Mouse (Mus musculus) granulocyte monocyte progenitor cell, adult 5-6 weeks (primary cell): ENCODE measurements around the gene Neurod2. TPM values are rescaled to one million over a fixed set of nuclear protein-coding genes. Genes with fewer than 3 reads are reported as not detected.

Experiments used
- ATAC-seq: replicated peaks from 2 replicates; pipeline ENCODE4 v1.8.0; 2016; ENCODE audit warnings: mild to moderate bottlenecking, moderate TSS enrichment, inconsistent platforms; ENCODE audit not compliant: poor library complexity, severe bottlenecking
- total RNA-seq, 2 experiments: library from RNA; stranded (forward) in 1 of 2; stranded (reverse) in 1 of 2; fragments of 200-712, 200-1000 nt in 1 of 2; fragments of >200 nt in 1 of 2; fragmentation: Nextera tagmentation in 1 of 2; gene quantifications; 2 replicates each; pipeline ENCODE4 v1.2.3; 2014 to 2017

Gene Neurod2
- total RNA-seq, 2 experiments from 2014 or later = not detected

DNA sequence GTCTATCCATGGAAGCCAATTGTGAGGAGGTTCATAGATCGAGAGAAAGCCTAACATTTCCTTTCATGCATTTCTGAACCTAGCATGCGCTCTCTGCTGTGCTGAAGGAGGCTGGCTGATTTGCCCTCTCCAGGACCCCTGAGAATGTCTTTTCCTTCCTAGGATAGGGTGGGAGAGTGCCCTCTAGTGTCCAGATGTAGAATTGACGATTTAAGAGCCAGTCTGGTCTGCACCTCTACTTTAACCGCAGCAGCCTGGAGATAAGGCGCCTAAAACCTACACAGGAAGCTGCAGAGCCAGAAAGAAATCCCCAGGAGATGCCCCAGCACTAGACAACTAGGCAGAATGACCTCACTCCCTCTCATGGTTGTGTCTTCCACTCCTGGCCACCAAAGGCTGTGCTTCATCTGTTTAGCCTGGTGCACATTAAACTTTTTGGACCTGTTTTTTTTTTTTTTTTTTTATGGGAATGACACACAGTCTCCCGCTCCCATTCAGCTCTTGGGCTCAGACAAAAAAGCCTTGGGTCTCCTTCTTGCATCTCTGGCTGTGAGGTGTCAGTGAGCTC lies 26.4 kb upstream of the Neurod2 start:
- peak; percentile 60 for ATAC-seq

DNA sequence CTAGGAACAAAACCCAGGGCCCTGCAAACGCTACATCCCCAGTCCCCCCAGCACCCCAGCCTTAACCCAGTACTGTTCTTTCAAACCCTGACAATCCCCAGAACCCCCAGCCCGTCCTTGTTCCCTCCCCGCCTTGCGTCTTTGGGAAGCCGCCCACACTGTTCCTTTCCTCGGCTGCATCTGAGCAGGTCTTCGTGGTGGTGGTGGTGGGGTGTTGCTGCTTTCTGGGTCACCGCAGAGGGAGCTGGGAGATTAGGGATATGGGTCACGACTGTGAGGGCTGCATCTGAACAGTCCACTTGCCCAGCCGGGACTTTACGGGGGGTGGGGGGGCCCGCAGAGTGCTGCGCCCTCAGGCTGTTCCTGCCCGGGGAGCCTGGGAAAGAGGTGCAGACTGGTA lies 25.0 kb upstream of the Neurod2 start:
- no peak for ATAC-seq

DNA sequence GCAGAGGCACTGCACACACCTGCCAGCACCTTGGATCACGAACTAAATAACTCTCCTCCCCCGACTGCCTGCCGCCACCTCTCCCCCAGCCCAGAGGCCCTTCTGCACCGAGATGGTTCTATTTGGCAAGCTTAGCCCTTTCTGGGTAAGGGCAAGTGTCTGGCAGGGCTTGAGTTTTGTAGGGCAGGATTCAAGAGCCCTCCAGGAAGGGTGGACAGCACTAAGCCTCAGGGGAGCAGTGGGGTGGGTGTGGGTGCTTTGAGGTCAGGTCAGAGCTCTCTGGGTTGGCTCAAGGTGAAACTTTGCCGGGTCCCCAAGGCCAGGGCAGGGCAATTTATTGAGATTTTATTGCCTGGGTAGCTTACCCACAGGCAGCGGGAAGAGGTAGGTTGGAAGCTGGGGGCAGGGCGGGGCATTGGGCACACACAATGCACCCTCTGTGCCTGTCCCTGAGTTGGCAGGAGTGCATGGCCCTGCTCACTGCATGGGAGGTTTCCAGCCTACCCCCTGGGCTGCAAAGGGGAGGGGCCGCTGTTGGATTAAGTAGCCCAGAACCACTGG lies 24.3 kb upstream of the Neurod2 start:
- no peak for ATAC-seq

DNA sequence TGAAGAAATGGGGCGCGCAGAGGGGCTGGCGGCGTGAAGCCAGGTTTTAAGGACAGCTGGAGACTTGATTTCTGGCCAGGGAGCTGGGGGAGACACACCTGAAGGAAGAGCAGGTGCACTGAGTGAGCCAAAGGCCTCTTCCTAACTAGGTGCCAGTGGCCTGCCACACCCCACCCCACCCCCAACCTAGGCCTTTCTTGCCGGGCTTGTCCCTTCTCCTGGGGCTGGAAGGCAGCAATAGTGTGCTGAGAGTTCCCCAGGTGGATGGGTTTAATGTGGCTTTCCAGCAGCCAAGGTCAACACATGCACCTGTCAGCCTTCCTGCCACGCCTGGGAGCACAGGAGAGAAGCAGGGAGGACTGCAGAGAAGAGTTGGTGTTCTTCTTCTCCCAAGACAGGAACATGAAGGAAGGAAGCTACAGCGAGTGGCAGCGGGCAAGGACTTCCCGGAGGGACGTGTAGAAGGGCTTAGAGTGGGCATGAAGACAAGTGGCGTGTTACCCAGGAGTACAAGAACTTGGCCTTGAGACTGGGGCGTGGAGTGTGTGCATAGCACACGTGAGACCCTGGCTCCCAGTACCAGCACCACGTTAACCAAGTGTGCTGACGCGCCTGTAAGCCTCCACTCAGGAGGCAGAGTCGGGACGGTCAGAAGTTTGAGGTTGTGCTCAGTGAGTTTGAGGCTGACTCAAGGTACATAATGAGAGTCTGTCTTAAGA lies 23.0 kb upstream of the Neurod2 start:
- ATAC-seq = no peak

DNA sequence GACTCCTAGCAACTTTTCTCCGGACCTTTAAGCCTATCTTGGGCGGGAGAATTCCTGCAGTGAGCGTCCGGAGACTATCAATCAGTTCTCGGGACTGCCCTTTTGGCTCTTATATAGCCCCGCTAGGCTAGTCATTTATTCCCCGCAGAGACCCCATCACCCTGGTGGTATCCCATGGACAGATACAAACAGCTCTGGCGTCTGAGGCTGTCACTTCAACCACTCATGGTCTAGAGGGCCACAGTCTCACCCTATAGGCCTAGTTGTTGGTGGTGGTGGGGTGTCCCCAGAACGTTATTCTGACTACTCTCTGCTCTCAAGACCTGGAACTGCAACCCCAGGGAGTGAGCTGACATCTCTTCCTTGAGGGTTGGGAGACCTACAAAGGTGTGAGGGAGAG lies 19.9 kb upstream of the Neurod2 start:
- no peak for ATAC-seq

DNA sequence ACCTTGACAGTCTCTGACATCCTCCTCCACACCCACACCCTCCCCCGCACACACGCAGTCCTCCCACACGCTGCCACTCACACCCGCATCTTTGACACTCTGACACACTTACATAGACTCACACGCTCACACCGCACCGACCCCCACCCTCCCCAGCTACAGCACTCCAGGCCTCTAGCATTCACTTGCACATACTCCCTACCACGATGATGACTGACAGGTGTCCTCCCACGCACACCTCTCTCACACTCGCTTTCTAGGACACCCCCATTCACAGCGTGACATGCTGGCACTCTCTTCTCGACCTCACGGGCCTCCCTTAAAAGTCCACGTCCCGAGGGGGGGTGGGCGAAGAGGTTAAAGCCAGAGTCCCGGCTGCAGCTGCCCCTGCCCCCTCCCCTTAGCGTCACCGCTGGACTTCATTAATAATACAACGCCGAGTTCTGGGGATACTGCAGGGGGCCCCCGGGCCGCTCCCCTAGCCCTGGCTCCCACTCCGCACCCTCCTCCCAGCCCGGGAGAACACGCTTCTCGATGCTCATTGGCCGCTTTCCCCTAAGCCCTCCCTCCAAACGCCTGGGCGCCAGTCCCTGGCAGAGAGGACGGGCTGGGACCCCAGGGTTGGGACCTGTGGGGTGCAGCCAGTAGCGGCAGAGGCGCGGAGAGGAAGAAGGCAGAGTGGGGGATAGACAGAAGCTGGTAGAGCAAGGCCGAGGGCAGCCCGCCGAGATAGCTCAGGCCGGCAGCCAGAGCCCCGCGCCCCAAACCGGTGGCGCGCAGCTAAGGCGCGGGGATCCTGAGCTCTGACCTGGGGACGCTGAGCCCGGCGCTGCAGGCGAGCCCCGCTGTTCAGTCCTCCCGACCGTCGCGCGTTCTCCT lies 18.9 kb upstream of the Neurod2 start, which contains the start of gene Ppp1r1b:
Gene Ppp1r1b (plus strand): TSS at position 322 of the 879 bp plus-strand sequence.
- ATAC-seq = peak; percentile 40; the same call in 1 of the 2 replicates

DNA sequence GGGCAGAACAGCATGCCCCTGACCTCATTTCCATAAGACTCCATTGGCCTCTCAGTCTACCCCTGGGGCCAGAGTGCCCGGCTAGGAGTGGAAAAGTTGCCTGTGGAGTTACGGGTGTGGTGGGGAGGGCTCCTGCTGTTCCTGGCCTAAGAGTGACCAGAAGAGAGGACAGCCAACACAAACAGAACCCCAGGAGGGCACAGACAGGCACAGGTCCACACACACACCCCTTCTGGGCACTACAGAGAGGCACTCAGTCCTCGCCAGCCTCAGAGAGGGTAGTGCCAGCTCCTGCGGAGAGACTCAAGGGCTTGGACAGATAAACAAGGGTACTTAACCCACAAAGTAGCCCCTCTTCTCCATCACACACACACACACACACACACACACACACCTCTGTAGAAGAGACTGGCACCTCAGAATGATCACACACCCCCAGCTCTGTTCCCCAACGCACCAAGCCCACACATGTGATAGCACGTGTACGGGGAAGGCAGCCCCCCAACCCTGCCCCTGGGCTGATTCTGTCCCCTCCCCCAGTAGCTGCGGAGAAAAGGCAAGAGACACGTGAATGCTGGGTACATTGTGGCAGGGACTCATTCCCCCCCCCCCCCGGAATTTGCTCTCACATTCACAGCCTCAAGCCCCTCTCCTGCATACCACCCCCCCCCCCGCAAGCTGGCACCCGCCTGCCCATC lies 18.1 kb upstream of the Neurod2 start:
- no peak for ATAC-seq

DNA sequence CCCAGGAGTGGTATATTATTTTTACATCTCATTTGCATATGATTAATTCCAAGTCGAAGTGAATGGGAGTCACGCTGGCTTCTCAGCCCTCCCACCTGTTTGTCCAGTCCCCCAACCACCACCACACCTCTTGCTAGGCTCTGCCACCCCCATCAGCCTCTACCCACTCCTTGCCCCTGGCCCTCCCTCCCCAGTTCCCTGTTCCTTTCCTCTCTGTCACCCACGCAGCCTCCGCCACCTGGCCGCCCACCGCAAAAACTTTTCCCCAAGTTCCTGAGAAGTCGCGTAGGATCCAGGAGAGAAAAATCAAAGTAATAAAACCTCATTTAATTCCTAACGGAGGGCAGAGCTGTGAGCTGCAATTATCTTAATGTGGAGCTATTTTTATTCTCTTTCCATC lies 16.7 kb upstream of the Neurod2 start:
- no peak for ATAC-seq

DNA sequence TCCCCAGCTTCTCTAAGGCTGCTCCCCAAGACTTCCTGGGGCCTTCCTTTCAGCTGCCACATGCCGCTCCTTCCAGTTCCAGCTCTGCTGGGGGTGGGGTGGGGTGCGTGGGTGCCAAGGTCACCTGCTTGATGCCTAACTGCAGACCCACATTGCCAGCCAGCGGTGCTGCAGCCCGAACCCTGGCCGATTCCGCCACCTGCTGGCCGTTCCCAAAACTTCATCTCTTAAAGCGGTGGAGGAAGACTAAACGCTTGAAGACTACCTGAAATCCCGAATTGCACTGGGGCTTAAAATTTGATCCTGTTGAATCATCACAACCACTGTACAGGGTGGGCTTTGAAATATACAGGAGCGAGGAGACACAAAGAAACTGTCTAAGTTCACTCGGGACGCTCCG lies 15.8 kb upstream of the Neurod2 start:
- ATAC-seq = peak; percentile 39; the same call in 1 of the 2 replicates

DNA sequence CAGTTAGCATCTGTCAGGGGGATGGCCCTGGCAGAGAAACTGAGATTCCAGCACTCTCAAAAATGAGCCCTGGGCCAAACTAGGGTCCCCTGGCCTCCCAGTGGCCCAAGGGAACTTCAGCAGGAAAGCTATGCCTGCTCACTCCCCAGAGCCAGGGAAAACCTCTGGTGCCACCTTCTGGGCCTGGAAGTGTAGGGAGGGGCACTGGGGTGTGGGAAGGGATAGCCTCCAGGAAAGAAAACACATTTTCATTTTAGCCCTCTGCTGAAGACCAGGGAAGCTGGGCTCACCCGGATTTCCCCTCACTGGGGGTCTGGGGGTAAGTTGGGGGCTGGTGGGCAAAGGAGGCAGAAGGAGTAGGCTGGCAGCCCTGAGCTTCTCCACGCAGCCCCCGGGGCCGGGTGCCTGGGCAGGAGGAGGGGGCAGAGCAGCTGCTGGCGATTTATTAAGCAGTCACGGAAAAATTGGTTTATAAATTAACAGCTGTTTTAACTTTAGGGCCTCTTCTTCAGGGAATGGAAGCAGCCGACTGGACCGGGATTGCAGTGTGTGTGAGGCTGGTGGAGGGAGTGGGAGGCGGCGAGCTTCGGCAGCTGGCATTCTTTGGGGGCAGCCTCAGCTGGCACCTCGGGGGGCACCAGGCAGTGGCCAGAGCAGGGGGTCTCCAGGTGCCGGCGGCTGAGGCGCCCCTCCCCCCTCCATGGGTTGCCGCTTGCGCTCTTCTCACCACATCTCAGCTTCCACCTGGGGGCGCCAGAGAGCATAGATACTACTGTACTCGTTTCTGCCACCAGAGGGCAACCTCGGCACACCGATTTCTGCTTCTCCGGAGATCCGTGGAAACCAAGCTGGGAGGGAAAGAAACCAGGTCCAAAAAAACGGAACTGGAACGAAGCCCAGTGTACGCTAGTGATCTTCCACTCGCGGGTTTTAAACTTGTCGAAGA lies 12.8 kb upstream of the Neurod2 start:
- ATAC-seq = peak; percentile 85

DNA sequence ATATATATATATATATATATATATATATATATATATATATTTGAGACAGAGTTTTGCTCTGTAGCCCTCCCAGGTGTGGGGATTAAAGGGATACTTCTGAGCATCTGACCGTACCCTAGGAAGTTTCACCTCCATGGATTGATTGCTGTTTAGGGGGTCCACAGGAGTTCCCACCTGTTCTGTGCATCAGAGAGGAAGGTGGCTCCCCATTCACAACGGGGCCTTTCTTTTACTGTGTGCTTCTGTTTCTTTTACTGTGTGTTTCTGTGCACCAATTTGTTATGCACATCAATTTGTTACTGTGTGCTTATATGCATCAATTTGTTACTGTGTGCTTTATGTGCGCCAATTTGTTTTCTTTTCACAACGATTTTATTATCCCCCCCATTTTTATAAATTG lies 11.7 kb upstream of the Neurod2 start:
- ATAC-seq = no peak

DNA sequence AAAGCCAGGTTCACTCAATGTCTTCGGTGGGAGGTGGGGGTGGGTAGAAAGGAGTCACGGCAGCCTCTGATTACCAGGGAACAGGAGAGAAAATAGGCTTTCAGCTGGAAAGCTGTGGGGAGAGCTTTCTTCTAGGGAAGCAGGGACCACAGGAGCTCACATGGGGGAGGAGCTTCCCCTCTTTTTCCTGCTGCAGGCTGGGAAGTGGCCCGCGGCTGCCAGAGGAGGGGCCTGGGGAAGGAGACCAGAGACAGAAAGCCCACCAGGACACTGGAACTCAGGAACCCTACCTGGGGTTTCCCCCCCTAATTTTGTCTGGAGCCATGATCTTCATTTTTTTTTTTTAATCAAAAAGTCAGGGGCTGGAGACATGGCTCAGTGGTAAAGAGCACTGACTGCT lies 11.1 kb upstream of the Neurod2 start:
- no peak for ATAC-seq

DNA sequence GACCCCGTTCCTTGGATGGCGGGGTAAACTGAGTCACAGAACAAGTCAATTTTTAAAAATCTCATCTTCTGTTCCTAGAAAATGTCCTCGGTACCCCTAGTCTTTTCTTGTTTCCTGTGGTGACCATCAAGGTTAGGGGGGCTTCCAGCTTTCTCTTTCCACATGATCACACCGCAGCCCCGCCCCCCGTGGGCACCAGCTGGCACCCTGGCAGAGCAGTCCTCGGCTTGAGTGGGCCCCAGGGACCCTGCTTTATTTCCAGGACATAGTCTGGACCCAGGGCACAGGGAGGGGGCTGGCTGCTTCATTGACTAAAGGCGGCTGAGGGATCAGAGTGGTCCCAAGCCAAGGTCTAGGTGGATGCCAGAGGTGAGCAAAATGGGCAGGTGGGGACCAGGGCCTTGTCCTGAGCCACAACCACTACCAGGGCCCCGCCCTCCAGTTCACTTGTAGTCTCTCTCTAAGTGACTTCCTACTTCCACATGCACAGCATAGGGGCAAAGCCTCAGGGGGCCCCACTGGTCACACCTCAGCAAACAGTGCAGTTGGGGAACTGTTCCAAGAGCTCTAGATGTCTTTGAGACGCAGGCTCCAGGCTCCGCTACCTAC lies 10.3 kb upstream of the Neurod2 start:
- no peak for ATAC-seq

DNA sequence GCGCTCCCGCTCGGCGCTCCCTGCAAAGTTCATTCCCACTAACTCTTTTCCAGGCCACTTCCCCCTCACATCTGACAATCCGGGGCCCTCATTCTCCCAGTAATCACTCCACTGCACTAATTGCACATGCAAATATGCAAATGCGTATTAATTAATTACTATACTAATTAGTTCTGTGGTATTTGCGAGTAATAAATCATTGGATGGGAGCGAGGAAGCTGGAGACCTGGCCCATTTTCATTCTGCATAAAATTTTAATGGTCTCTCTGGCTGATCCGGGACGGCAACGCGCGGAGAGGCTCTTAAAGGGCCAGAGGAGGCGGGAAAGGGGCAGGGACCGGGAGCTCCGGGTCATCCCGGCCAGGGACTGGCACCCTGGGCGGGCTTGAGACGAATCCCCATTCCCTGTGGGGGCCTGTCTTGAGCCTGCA lies 9.6 kb upstream of the Neurod2 start:
- ATAC-seq = no peak

DNA sequence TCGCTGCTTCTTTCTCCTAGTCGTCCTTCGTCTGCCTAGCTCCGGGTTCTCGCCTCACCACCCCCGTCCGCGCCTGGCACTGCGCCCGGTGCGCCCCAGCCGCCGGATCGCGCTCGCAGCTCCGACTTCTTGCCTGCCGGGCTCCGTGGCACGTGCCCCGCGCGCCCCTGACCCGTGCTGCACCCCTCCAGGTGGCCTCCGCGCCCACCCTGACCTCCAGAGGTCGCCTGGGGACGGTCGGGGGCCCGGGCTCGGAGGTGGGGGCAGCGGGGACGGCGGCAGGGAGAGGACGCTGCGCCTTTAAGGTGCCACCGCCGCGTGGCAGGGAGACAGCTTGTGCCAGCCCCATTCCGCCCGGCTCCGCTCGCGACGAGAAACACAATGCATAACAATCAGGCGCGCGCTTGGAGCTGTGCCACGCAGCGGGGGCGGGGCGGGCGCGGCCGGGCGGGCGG lies 9.1 kb upstream of the Neurod2 start:
- no peak for ATAC-seq

DNA sequence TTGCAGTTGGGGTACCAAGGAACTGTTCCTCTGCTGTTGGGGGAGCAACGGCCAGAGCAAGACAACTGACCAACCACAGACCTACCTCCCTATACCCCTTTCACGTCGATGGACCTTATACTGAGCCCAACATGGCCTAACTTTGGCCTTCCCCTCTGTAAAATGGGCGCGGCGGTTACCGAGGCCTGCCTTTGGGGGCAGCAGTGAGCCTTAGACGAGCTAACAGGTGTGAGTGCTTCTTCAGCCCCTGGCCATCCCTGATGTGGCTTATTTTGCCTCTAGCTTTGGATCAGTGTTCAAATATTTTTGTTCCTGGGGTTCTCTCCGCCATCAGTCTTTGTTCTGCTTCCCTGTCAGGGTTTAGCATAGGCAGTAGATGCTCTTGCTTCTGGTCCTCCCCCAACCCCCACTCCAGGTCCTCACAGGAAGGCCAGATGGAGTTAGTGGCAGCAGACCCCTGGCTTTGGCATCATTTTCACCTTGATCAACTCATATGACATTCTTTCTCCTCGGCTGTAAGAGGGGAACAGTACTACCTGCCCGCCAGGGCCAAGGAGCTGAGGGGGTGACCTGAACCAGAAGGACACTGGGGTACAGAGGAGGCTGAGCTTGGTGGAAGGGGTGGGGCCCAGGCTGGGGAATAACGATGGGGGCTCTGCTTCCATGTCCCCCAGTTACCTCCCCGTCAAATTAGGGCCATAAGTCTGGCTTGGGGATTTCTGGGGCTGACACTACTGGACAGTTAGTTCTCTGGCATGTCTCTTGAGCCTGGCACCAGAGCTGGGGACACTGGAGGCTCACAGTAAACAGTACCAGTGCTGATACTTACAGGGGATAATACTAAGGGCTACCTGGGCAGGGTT lies 7.0 kb upstream of the Neurod2 start:
- ATAC-seq = no peak

DNA sequence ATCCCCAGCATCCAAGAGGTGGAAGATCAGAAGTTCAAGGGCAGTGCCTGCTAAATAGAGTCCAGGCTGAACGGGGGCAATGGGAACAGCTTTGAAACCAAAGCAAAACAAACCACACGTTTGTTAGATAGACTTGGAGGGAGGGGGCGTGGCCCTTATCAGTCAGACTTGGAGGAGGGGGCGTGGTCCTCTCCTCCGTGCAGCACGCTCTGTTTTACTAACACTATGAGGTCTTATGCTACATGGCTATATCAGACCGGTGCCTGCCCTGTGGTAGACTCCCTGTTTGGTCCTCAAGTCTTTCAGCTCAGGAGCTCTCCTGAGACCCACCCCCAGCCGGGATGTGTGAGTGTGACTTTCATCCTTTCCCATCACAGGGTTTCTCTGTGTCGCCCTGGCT lies 5.8 kb upstream of the Neurod2 start:
- no peak for ATAC-seq
